Mouse (Mus musculus) CD8-positive naive resting alpha-beta T cell, adult 2 months (primary cell): ENCODE data around the gene Cic.

ENCODE experiments used
- DNase-seq, 2 experiments: peaks; one replicate each; pipeline ENCODE4 v3.0.0; 2022; ENCODE audit warnings: low read depth in 2 of 2, low spot score in 2 of 2

Gene Cic

GRCm38 (mm10) chr7:25339329-25339728 lies 71.8 kb downstream of the Cic start:
- no peak for DNase-seq

GRCm38 (mm10) chr7:25341000-25341784 lies 73.7 kb downstream of the Cic start:
- DNase-seq, result no peak
